Mouse (Mus musculus) liver, embryonic 15.5 days (tissue): ENCODE measurements at regions not wholly inside any gene's neighbourhood (a gene's known extent, or its start where the extent isn't known, plus 50 kb on each side); places are given as distances from the start of the nearest gene placed in this dataset.
A peak's percentile ranks its signal among the peaks of the same experiment; 100 is the strongest.

Experiments
- ATAC-seq: fragments of 200-750 bp; cut with Nextera tagmentation; 2 replicates; pipeline ENCODE4 v1.8.0; 2017; ENCODE audit warnings: moderate number of reproducible peaks, mild to moderate bottlenecking, moderate library complexity; ENCODE audit not compliant: insufficient read depth
- H3K27ac ChIP-seq: fragments of 300-500 bp; sonication (generic); replicated peaks from 2 replicates; pipeline ENCODE4 v1.5.1; 2015; ENCODE audit warnings: mild to moderate bottlenecking, inconsistent platforms
- H3K27me3 ChIP-seq: fragments of 300-500 bp; sonication (generic); 2 replicates; pipeline ENCODE4 v1.6.1; 2015; ENCODE audit warnings: mild to moderate bottlenecking, inconsistent platforms
- H3K36me3 ChIP-seq: fragments of 300-500 bp; sonication (generic); replicated peaks from 2 replicates; pipeline ENCODE4 v1.6.1; 2015; ENCODE audit warnings: moderate library complexity, mild to moderate bottlenecking, inconsistent platforms
- H3K4me1 ChIP-seq: fragments of 300-500 bp; sonication (generic); replicated peaks from 2 replicates; pipeline ENCODE4 v1.6.1; 2015; ENCODE audit warnings: inconsistent platforms
- H3K4me2 ChIP-seq: fragments of 300-500 bp; sonication (generic); 2 replicates; pipeline ENCODE4 v1.6.1; 2015; ENCODE audit warnings: moderate library complexity, mild to moderate bottlenecking, inconsistent platforms
- H3K4me3 ChIP-seq: fragments of 300-500 bp; sonication (generic); replicated peaks from 2 replicates; pipeline ENCODE4 v1.5.1; 2015; ENCODE audit warnings: mild to moderate bottlenecking, inconsistent platforms
- H3K9ac ChIP-seq: fragments of 300-500 bp; sonication (generic); 2 replicates; pipeline ENCODE4 v1.6.1; 2015; ENCODE audit warnings: moderate library complexity, mild to moderate bottlenecking, inconsistent platforms
- H3K9me3 ChIP-seq: fragments of 300-500 bp; sonication (generic); replicated peaks from 2 replicates; pipeline ENCODE4 v1.6.1; 2016; ENCODE audit warnings: inconsistent platforms
- WGBS: fragments of 180-500 bp; shearing (Covaris S2); methylation state at CpG from one replicate; pipeline ENCODE4 v1.1.7; 2015; ENCODE audit warnings: mixed read lengths; ENCODE audit not compliant: insufficient replicate concordance; 5-methylcytosine and 5-hydroxymethylcytosine counted together

GRCm38 (mm10) chr3:138609749-138610148 lies 83.8 kb downstream of the Eif4e start:
- H3K9ac ChIP-seq, result no peak overlapping the region
- H3K4me2 ChIP-seq, result no peak overlapping the region
- H3K9me3 ChIP-seq, result no peaks in the 10 kb centered on the region
- 81% methylated on average over 1 of the region's 1 CpGs for WGBS
- no peak overlapping the region for H3K27ac ChIP-seq
- 0 out of 2 replicates have a peak, but pooled peaks cover 4% of the 10 kb centered on the region for H3K27me3 ChIP-seq
- no peak for ATAC-seq
- no peaks in the 10 kb centered on the region for H3K36me3 ChIP-seq
- no peak overlapping the region for H3K4me3 ChIP-seq
- H3K4me1 ChIP-seq, result peaks cover 29% of the 10 kb centered on the region

GRCm38 (mm10) chr3:138612884-138613653 lies 87.1 kb downstream of the Eif4e start:
- Histone ChIP-seq H3K27me3 (0 out of 2 replicates have a peak, but pooled peaks cover 4% of the 10 kb centered on the region), H3K9me3 (no peaks in the 10 kb centered on the region), H3K36me3 (no peaks in the 10 kb centered on the region), H3K4me2 (peak overlapping the region; percentile 64), H3K27ac (peak overlapping the region; percentile 82), H3K9ac (peak overlapping the region; percentile 35; the same call in 1 of the 2 replicates), H3K4me3 (peak overlapping the region; percentile 29), H3K4me1 (peaks cover 30% of the 10 kb centered on the region)
- peak; percentile 88 for ATAC-seq
- 36% methylated on average over 9 of the region's 9 CpGs for WGBS

GRCm38 (mm10) chr3:138613680-138614079 lies 87.7 kb downstream of the Eif4e start:
- H3K27ac ChIP-seq, result peak overlapping the region; percentile 82

GRCm38 (mm10) chr3:138614899-138615298 lies 88.9 kb downstream of the Eif4e start:
- H3K36me3 ChIP-seq, result no peaks in the 10 kb centered on the region
- H3K27ac ChIP-seq, result no peak overlapping the region
- H3K4me3 ChIP-seq, result no peak overlapping the region
- 0 out of 2 replicates have a peak, but pooled peaks cover 3% of the 10 kb centered on the region for H3K27me3 ChIP-seq
- H3K9me3 ChIP-seq, result no peaks in the 10 kb centered on the region
- no peak for ATAC-seq
- peaks cover 33% of the 10 kb centered on the region for H3K4me1 ChIP-seq
- H3K9ac ChIP-seq, result no peak overlapping the region
- WGBS, result 68% methylated on average over 2 of the region's 2 CpGs
- no peak overlapping the region for H3K4me2 ChIP-seq

More at GRCm38 (mm10) chr3:138613680-138614079, 87.7 kb downstream of the Eif4e start:
- no peaks in the 10 kb centered on the region for H3K9me3 ChIP-seq
- H3K9ac ChIP-seq, result no peak overlapping the region
- H3K27me3 ChIP-seq, result 0 out of 2 replicates have a peak, but pooled peaks cover 4% of the 10 kb centered on the region
- ATAC-seq, result peak; percentile 61
- peak overlapping the region; percentile 64 for H3K4me2 ChIP-seq
- WGBS, result 57% methylated on average over 3 of the region's 3 CpGs
- H3K4me3 ChIP-seq, result peak overlapping the region; percentile 29
- H3K36me3 ChIP-seq, result no peaks in the 10 kb centered on the region
- peaks cover 33% of the 10 kb centered on the region for H3K4me1 ChIP-seq

- WGBS, result 73% methylated on average over 4 of the region's 4 CpGs
- H3K36me3 ChIP-seq, result no peaks in the 10 kb centered on the region
- no peak overlapping the region for H3K27ac ChIP-seq
- H3K4me2 ChIP-seq, result no peak overlapping the region
- H3K27me3 ChIP-seq, result no peaks in the 10 kb centered on the region
- ATAC-seq, result no peak
- H3K4me3 ChIP-seq, result no peak overlapping the region
- H3K4me1 ChIP-seq, result 0 out of 2 replicates have a peak, but pooled peaks cover 3% of the 10 kb centered on the region
- no peaks in the 10 kb centered on the region for H3K9me3 ChIP-seq
- H3K9ac ChIP-seq, result no peak overlapping the region
Measured at GRCm38 (mm10) chr3:138620263-138620662, 94.3 kb downstream of the Eif4e start.

DNA sequence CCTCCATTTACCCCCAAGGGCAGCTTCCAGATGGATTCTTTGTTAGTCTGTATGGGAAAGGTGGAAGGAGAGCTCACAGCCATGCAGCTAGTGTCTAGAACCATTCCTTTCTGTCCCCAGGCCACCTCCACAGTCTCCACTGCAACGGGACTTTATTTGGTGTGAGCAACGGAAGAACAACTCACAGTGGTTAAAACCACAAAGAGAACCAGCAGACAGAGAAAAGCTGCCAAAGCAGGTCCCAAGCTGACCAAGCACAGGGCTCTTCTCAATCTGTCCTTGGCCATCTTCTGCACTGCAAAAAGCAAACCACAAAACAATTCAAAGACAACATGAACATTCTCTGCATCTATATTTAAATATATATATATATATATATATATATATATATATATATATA lies 98.1 kb downstream of the Eif4e start:
- H3K4me3 ChIP-seq, result no peak overlapping the region
- H3K4me2 ChIP-seq, result no peak overlapping the region
- ATAC-seq, result no peak
- 18% methylated on average over 2 of the region's 2 CpGs for WGBS
- no peak overlapping the region for H3K27ac ChIP-seq
- no peaks in the 10 kb centered on the region for H3K27me3 ChIP-seq
- no peak overlapping the region for H3K9ac ChIP-seq
- no peaks in the 10 kb centered on the region for H3K36me3 ChIP-seq
- no peaks in the 10 kb centered on the region for H3K9me3 ChIP-seq
- no peaks in the 10 kb centered on the region for H3K4me1 ChIP-seq

DNA sequence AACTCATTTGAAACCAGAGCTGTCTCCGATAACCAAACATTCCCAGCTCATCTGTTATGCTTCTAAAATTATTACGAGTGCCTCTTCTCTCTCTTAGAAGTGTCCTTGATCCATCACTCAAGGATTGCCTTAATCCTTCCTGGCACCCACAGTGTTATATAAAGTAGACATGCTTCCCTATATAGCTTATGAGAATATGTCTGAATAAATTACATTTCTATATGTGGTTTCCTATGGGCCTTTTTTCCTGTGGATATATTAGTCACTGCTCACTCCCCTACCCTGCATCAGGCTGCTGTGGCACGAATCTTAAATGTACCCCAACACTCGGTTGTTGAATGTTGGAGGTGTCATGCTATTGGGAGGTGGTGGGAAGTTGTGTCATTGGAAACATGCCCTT lies 100.3 kb downstream of the Eif4e start:
- Histone ChIP-seq H3K4me1 (no peaks in the 10 kb centered on the region), H3K4me3 (no peak overlapping the region), H3K9ac (no peak overlapping the region), H3K4me2 (no peak overlapping the region), H3K9me3 (no peaks in the 10 kb centered on the region), H3K36me3 (no peaks in the 10 kb centered on the region), H3K27ac (no peak overlapping the region), H3K27me3 (no peaks in the 10 kb centered on the region)
- ATAC-seq, result no peak
- WGBS, result 72% methylated on average over 4 of the region's 4 CpGs

- Histone ChIP-seq H3K27me3 (no peaks in the 10 kb centered on the region), H3K36me3 (no peaks in the 10 kb centered on the region), H3K4me3 (no peak overlapping the region), H3K4me1 (no peaks in the 10 kb centered on the region), H3K27ac (no peak overlapping the region), H3K9ac (no peak overlapping the region), H3K9me3 (no peaks in the 10 kb centered on the region), H3K4me2 (no peak overlapping the region)
- 70% methylated on average over 13 of the region's 13 CpGs for WGBS
- ATAC-seq, result no peak
Measured at GRCm38 (mm10) chr3:138630231-138630630, 104.3 kb downstream of the Eif4e start.

GRCm38 (mm10) chr3:138632086-138632485 lies 106.1 kb downstream of the Eif4e start:
- no peak for ATAC-seq
- H3K9me3 ChIP-seq, result no peaks in the 10 kb centered on the region
- 23% methylated on average over 2 of the region's 2 CpGs for WGBS
- H3K27me3 ChIP-seq, result no peaks in the 10 kb centered on the region
- H3K4me1 ChIP-seq, result no peaks in the 10 kb centered on the region
- no peak overlapping the region for H3K4me2 ChIP-seq
- no peak overlapping the region for H3K9ac ChIP-seq
- no peak overlapping the region for H3K4me3 ChIP-seq
- H3K36me3 ChIP-seq, result no peaks in the 10 kb centered on the region
- H3K27ac ChIP-seq, result no peak overlapping the region

DNA sequence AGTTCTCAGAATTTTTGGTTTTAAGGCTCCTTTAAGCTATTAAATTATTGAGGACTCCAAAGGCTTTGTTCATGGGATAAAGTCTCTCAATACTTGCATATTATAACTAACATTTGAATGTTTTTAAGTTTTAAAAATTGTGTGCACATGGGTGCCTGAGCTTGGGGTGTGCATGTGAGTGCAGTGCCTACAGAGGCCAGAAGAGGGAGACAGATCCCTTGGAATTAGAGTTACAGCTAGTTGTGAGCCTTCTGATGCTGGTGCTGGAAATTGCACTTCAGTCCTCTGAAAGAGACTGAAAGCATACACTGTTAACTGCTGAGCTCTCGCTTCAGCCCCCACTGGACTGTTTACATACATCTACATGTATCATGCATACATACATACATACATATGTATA lies 100.0 kb upstream of the Tspan5 start:
- no peaks in the 10 kb centered on the region for H3K9me3 ChIP-seq
- H3K27ac ChIP-seq, result no peak overlapping the region
- 74% methylated on average over 1 of the region's 1 CpGs for WGBS
- no peak for ATAC-seq
- no peak overlapping the region for H3K9ac ChIP-seq
- H3K4me2 ChIP-seq, result no peak overlapping the region
- no peaks in the 10 kb centered on the region for H3K36me3 ChIP-seq
- no peak overlapping the region for H3K4me3 ChIP-seq
- H3K27me3 ChIP-seq, result peaks cover 4% of the 10 kb centered on the region; the same call in 1 of the 2 replicates
- H3K4me1 ChIP-seq, result peaks cover 10% of the 10 kb centered on the region

- H3K36me3 ChIP-seq, result no peaks in the 10 kb centered on the region
- H3K27ac ChIP-seq, result no peak overlapping the region
- no peak for ATAC-seq
- H3K4me3 ChIP-seq, result peak overlapping the region; percentile 20
- peak overlapping the region; percentile 62 for H3K4me2 ChIP-seq
- peaks cover 10% of the 10 kb centered on the region for H3K4me1 ChIP-seq
- H3K27me3 ChIP-seq, result peaks cover 4% of the 10 kb centered on the region; the same call in 1 of the 2 replicates
- no peaks in the 10 kb centered on the region for H3K9me3 ChIP-seq
- WGBS, result 43% methylated on average over 15 of the region's 15 CpGs
- no peak overlapping the region for H3K9ac ChIP-seq
Measured at GRCm38 (mm10) chr3:138643951-138644285, 98.1 kb upstream of the Tspan5 start.
